9 mouse cellular contexts compared by ENCODE assay signal in the genomic region with DNA sequence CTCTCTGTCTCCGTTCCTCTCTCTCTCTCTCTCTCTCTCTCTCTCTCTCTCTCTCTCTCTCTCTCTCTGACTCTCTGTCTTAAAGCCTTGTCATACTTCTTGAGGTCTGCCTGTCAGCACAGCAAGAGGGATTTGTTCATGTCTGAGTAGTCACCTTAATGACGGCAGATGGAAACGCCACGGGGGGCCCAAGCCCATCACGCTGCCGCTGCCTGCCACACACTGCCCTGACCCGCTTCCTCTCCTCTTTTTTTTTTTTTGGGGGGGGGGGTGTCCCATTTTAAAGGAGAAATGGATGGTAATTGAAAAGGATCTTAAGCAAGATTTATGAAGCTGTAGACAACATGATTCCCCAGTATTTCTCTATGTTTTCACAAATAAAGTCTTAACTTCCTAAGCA.
DNase-seq lines count a peak whose midpoint lies in the region; ATAC-seq and TF ChIP-seq lines count a peak whose summit lies in the region.
"Had no signal": no experiment of that assay in that cellular context is flagged by ENCODE, and none has a peak within 500 bp of the region (broad histone marks: within the 10 kb centered on the region; RNA-seq: fewer than 3 reads in every experiment).

No protein-coding gene starts in this region.

- 6% methylated on average over 7 of the region's 7 CpGs for WGBS in neural tube, embryonic 12.5 days
- 7% methylated on average over 7 of the region's 7 CpGs for WGBS in embryonic facial prominence, embryonic 15.5 days
- WGBS in hindbrain, postnatal 0 days: 14% methylated on average over 7 of the region's 7 CpGs

- no peak for DNase-seq in neural tube, embryonic 10.5 days (ENCODE audit: extremely low spot score, low spot score)
- DNase-seq in hindbrain, postnatal 0 days (ENCODE audit: low spot score): peak; percentile 88
- peak; percentile 47 for DNase-seq in retina, postnatal 7 days (ENCODE audit: low read depth, low spot score)
- DNase-seq in spleen, postnatal 4 days (ENCODE audit: low spot score in 2 of 2): no peak
- DNase-seq in layer of hippocampus, adult 8-10 months (ENCODE audit: low spot score in 2 of 2): no peak
- no peak for DNase-seq in heart, adult 18-20 months

- H3K4me1 ChIP-seq in neural tube, embryonic 12.5 days: peaks cover 14% of the 10 kb centered on the region
- H3K4me1 ChIP-seq in embryonic facial prominence, embryonic 15.5 days: no peaks in the 10 kb centered on the region
- no peaks in the 10 kb centered on the region for H3K4me1 ChIP-seq in hindbrain, postnatal 0 days (ENCODE audit: insufficient read depth, low read length)

- TF ChIP-seq CTCF in hindbrain, postnatal 0 days (IDR thresholded peaks at IDR 0.05; ENCODE audit: low read depth): no peak

- H3K9ac ChIP-seq in neural tube, embryonic 12.5 days: no peak overlapping the region
- no peak overlapping the region for H3K9ac ChIP-seq in embryonic facial prominence, embryonic 15.5 days
- H3K9ac ChIP-seq in hindbrain, postnatal 0 days (replicated peaks; ENCODE audit: low read length): 0 out of 2 replicates have a peak overlapping the region, but pooled peaks have one; percentile 33
- H3K9ac ChIP-seq: liver, postnatal 0 days had no signal

- H3K27me3 ChIP-seq in neural tube, embryonic 12.5 days (replicated peaks): no peaks in the 10 kb centered on the region
- H3K27me3 ChIP-seq in embryonic facial prominence, embryonic 15.5 days: no peaks in the 10 kb centered on the region; the same call in 1 of the 2 replicates
- H3K27me3 ChIP-seq in hindbrain, postnatal 0 days (ENCODE audit: insufficient read depth, low read length): no peaks in the 10 kb centered on the region

- H3K27ac ChIP-seq in neural tube, embryonic 12.5 days: no peak overlapping the region
- no peak overlapping the region for H3K27ac ChIP-seq in embryonic facial prominence, embryonic 15.5 days (replicated peaks)
- H3K27ac ChIP-seq in hindbrain, postnatal 0 days: 0 out of 2 replicates have a peak overlapping the region, but pooled peaks have one; percentile 57

- peak overlapping the region; percentile 71 for H3K4me2 ChIP-seq in neural tube, embryonic 12.5 days (replicated peaks)
- 0 out of 2 replicates have a peak overlapping the region, but pooled peaks have one; percentile 63 for H3K4me2 ChIP-seq in embryonic facial prominence, embryonic 15.5 days (replicated peaks)
- H3K4me2 ChIP-seq in hindbrain, postnatal 0 days (ENCODE audit: low read depth, low read length): peak overlapping the region; percentile 56

- ATAC-seq in neural tube, embryonic 12.5 days (ENCODE audit: low FRiP score, low read depth): no peak
- ATAC-seq in embryonic facial prominence, embryonic 15.5 days (ENCODE audit: insufficient number of reproducible peaks, low FRiP score, low TSS enrichment, low read depth): no peak
- ATAC-seq in hindbrain, postnatal 0 days: peak; percentile 73
- ATAC-seq: liver, postnatal 0 days had no signal

- no peaks in the 10 kb centered on the region for H3K36me3 ChIP-seq in neural tube, embryonic 12.5 days
- no peaks in the 10 kb centered on the region for H3K36me3 ChIP-seq in embryonic facial prominence, embryonic 15.5 days
- no peaks in the 10 kb centered on the region for H3K36me3 ChIP-seq in hindbrain, postnatal 0 days (ENCODE audit: insufficient read depth, low read length)

- H3K9me3 ChIP-seq in neural tube, embryonic 12.5 days: 0 out of 2 replicates have a peak, but pooled peaks cover 3% of the 10 kb centered on the region
- no peaks in the 10 kb centered on the region for H3K9me3 ChIP-seq in embryonic facial prominence, embryonic 15.5 days (replicated peaks)
- H3K9me3 ChIP-seq in hindbrain, postnatal 0 days (ENCODE audit: low read length): no peaks in the 10 kb centered on the region

- H3K4me3 ChIP-seq in neural tube, embryonic 12.5 days: no peak overlapping the region
- no peak overlapping the region for H3K4me3 ChIP-seq in embryonic facial prominence, embryonic 15.5 days (replicated peaks)
- no peak overlapping the region; the same call in 1 of the 2 replicates for H3K4me3 ChIP-seq in hindbrain, postnatal 0 days (ENCODE audit: low read length)

Comparison
In these comparisons a context has a peak if more than half of its experiments do, and no peak if none do; other contexts are left out.
1. DNase-seq: peak in hindbrain, postnatal 0 days (single experiment) and retina, postnatal 7 days (single experiment); none in neural tube, embryonic 10.5 days (single experiment), spleen, postnatal 4 days (0 of 2), layer of hippocampus, adult 8-10 months (0 of 2) and heart, adult 18-20 months (0 of 2).
2. Peak in every context shown above with its lines, with median percentiles within 50 percentile points of each other: H3K4me2 ChIP-seq.